Mouse (Mus musculus): Measurements from ENCODE around the gene Hmgb4. TPM values are rescaled to one million over a fixed set of nuclear protein-coding genes. Genes with fewer than 3 reads are reported as not detected.
A peak's percentile ranks its signal among the peaks of the same experiment; 100 is the strongest.

Hmgb4 gene
- not detected in 2 replicates for polyA plus RNA-seq (2016; fragmentation: Nextera tagmentation; extraction: Ambion mirVana)

DNA sequence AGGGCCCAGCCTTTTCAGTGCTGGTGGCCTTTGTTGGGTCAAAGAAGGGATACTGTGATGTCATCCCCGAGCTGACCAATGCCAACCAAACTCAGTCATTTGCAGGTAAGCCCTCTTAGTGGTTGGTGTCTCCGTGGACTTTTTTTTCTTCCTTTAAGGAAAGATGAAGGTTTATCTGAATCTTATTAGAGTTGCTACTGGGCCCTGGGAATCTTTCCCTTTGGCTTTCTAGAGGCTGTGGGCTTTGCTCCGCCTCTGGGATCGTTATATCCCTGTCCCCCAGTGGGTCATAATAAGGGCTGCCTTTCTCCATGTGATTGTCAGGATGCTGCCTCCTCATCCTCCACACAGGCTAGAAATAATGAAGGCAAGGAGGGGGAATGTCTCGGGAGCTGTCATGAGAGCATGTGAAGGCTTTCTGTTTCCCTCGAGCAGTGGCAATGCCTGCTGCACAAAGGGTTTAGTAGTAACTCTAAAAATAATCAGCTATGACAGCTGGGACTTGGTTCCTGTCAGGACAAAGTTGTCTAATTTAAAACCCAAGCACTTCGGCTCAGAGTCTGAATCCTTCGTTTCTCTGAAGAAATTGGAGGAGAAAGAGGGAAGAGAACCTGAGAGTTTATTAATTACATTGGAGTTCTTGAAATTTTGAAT is at the start of gene Hmgb4:
Gene Hmgb4 (minus strand): TSS at position 51 of the 654 bp plus-strand sequence.
- Histone ChIP-seq H3K27me3 (ENCODE audit: insufficient read depth, poor library complexity, severe bottlenecking) (no peaks in the 10 kb centered on the region), H3K27ac (no peak within 1 kb of the TSS), H3K4me1 (replicated peaks) (no peaks in the 10 kb centered on the region), H3K4me3 (no peak within 1 kb of the TSS), H3K9me3 (0 out of 2 replicates have a peak, but pooled peaks cover 2% of the 10 kb centered on the region), H3K36me3 (no peaks in the 10 kb centered on the region)
- WGBS: 76% methylated on average over 8 of the region's 8 CpGs
- DNase-seq (ENCODE audit: low spot score): no peak

DNA sequence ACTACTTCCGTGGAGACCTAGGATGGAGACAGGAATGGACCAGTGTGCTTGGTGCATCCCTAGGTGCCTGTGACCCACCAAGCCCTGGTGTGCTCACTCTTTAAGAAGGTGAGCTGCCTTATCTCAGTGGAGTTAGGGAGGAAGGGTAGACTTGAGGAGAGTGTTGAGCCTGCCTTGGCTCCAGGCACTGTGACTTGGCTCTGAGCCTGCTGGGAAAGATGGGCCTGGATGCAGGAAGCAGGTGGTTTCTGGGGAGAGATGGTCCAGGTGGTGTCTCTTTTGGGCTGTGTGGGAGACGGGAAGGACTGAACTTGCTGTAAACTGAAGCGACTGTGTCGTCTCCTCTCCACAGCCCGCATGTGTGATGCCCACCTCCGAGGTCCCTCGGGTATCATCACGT is 45.3 kb upstream of the Hmgb4 start:
- H3K27ac ChIP-seq: no peak overlapping the region
- WGBS: 87% methylated on average over 8 of the region's 8 CpGs
- no peaks in the 10 kb centered on the region for H3K9me3 ChIP-seq
- DNase-seq (ENCODE audit: low spot score): no peak
- no peaks in the 10 kb centered on the region for H3K27me3 ChIP-seq (ENCODE audit: insufficient read depth, poor library complexity, severe bottlenecking)
- no peaks in the 10 kb centered on the region for H3K4me1 ChIP-seq (replicated peaks)
- H3K4me3 ChIP-seq: no peak overlapping the region
- no peaks in the 10 kb centered on the region for H3K36me3 ChIP-seq

DNA sequence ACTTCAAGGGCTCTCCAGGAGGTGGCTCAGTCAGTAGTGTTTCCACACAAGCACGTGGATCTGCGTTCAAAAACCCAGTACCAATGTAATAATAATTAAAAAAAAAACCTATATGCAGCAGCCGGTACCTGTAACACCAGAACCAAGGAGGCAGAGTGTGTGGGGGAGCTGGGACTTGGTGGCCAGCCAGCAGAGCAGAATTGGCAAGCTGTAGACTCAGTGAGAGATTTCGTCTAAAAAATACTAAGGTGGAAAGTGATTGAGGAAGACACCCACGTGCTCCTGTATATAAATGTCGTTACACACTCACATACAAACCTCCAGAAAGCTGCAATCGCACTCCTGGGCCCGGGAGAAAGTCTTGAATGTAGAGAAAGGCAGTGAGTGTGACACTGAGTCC is 43.3 kb upstream of the Hmgb4 start:
- Histone ChIP-seq H3K4me3 (no peak overlapping the region), H3K9me3 (no peaks in the 10 kb centered on the region), H3K27me3 (ENCODE audit: insufficient read depth, poor library complexity, severe bottlenecking) (no peaks in the 10 kb centered on the region), H3K4me1 (replicated peaks) (no peaks in the 10 kb centered on the region), H3K27ac (no peak overlapping the region), H3K36me3 (no peaks in the 10 kb centered on the region)
- DNase-seq (ENCODE audit: low spot score): no peak
- 84% methylated on average over 8 of the region's 8 CpGs for WGBS

DNA sequence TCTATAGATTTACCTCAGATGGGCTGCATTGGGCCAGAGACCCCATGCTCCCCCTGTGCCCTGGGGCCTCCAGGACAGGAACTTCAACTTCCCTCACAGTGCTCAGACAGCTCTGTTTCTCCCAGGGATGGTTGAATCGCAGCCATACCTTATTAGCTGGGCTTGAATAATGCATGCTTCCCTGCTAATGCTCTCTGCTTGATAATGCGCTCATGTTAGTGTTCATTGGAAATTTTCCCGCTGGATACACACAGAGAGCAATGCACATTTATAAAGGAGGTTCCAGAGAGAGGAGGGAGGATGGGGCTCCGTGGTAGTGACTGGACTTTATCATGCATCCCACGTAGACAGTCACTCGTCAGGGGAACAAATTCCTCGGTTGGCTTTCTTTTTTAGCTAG is 27.3 kb upstream of the Hmgb4 start:
- H3K27ac ChIP-seq: no peak overlapping the region
- no peaks in the 10 kb centered on the region; the same call in 1 of the 2 replicates for H3K4me1 ChIP-seq (replicated peaks)
- no peaks in the 10 kb centered on the region for H3K9me3 ChIP-seq
- no peaks in the 10 kb centered on the region for H3K27me3 ChIP-seq (ENCODE audit: insufficient read depth, poor library complexity, severe bottlenecking)
- DNase-seq (ENCODE audit: low spot score): no peak
- no peak overlapping the region for H3K4me3 ChIP-seq
- H3K36me3 ChIP-seq: no peaks in the 10 kb centered on the region
- 79% methylated on average over 7 of the region's 7 CpGs for WGBS

DNA sequence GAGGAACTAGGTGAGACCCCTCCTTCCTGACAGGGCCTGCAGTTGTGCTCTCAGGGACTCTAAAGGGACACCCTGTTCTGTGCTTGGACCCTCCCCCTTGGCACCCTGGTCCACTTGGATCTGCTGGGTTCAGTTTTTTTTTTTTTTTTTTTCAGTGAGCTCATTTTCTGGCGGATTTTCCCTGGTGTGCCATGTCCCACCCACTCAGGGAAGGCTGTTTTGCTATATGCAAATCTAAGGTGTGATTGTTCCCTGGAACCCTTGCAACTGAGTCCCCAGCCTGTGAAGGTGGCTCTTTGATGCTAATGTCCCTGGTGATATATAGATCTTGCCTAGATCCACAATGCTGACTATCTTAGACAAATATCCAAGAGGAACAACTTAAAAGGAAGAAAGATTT is 24.3 kb upstream of the Hmgb4 start:
- Histone ChIP-seq H3K4me3 (no peak overlapping the region), H3K27me3 (ENCODE audit: insufficient read depth, poor library complexity, severe bottlenecking) (no peaks in the 10 kb centered on the region), H3K9me3 (no peaks in the 10 kb centered on the region), H3K27ac (no peak overlapping the region), H3K36me3 (no peaks in the 10 kb centered on the region), H3K4me1 (replicated peaks) (no peaks in the 10 kb centered on the region)
- WGBS: 81% methylated on average over 1 of the region's 1 CpGs
- DNase-seq (ENCODE audit: low spot score): no peak

DNA sequence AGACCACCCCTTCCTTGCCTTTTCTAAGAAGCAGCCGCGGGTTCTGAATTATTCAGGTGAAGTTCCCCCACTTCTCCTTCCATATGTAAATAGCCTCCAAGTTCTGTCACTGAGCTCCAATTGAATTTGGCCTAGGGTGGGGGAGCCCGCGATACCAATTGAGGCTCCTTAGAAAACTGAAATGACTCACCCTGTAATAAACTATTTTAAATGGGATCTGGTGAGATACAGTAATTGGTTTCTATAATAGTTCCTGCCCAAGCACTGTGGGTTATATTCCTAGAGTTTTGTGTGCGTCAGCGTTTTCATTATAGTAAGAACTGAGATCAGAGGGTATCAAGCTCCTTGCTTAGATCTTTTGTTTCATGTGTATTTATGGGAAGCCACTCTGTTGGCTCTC is 14.8 kb upstream of the Hmgb4 start:
- no peak overlapping the region for H3K4me3 ChIP-seq
- no peaks in the 10 kb centered on the region for H3K27me3 ChIP-seq (ENCODE audit: insufficient read depth, poor library complexity, severe bottlenecking)
- no peaks in the 10 kb centered on the region for H3K36me3 ChIP-seq
- H3K4me1 ChIP-seq (replicated peaks): no peaks in the 10 kb centered on the region
- H3K27ac ChIP-seq: no peak overlapping the region
- WGBS: 80% methylated on average over 6 of the region's 6 CpGs
- no peak for DNase-seq (ENCODE audit: low spot score)
- no peaks in the 10 kb centered on the region for H3K9me3 ChIP-seq

DNA sequence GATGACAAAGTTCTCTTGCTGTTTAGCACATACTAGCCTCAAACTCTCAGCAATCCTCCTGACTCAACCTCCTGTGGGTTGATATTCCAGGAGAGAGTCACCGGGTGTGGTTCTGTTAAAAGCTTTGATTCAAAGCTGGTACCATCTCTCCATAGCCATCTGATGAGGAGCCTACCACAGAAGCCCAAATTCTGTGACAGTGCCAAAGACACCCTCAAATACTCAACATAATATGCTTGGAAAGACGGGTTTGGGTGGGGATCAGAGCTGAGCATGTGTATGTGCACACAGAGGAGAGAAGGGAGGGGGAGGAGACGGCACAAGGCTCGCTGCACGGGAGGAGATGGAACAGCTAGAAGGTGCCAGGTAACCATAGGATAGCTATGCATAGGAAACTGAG is 14.4 kb upstream of the Hmgb4 start:
- H3K27me3 ChIP-seq (ENCODE audit: insufficient read depth, poor library complexity, severe bottlenecking): no peaks in the 10 kb centered on the region
- H3K9me3 ChIP-seq: no peaks in the 10 kb centered on the region
- no peaks in the 10 kb centered on the region for H3K4me1 ChIP-seq (replicated peaks)
- 85% methylated on average over 5 of the region's 5 CpGs for WGBS
- no peaks in the 10 kb centered on the region for H3K36me3 ChIP-seq
- no peak overlapping the region for H3K4me3 ChIP-seq
- H3K27ac ChIP-seq: no peak overlapping the region
- DNase-seq (ENCODE audit: low spot score): no peak

DNA sequence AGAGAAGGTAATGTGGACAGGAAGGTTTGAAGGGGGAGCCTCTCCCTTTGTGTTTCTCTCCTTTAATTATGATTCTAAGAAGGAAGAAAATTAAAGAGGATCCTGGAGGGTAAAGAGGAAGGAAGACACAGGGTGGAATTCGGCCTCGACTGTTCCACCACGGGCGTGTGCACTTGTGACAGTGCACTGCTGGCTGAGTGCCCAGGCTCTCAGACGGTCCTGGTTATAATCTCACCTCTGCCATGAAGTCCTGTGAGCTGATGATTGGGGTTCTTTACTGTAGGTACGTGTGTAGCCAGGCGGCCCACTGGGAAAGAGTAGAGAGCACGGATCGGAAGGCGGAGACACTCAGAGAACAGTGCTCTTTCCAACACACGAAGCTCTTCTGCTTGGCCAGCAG is 12.4 kb upstream of the Hmgb4 start:
- Histone ChIP-seq H3K4me3 (no peak overlapping the region), H3K9me3 (no peaks in the 10 kb centered on the region), H3K4me1 (replicated peaks) (peaks cover 5% of the 10 kb centered on the region; the same call in 1 of the 2 replicates), H3K27ac (no peak overlapping the region), H3K27me3 (ENCODE audit: insufficient read depth, poor library complexity, severe bottlenecking) (no peaks in the 10 kb centered on the region), H3K36me3 (no peaks in the 10 kb centered on the region)
- DNase-seq (ENCODE audit: low spot score): no peak
- whole genome bisulfite sequencing: 84% methylated on average over 11 of the region's 11 CpGs

DNA sequence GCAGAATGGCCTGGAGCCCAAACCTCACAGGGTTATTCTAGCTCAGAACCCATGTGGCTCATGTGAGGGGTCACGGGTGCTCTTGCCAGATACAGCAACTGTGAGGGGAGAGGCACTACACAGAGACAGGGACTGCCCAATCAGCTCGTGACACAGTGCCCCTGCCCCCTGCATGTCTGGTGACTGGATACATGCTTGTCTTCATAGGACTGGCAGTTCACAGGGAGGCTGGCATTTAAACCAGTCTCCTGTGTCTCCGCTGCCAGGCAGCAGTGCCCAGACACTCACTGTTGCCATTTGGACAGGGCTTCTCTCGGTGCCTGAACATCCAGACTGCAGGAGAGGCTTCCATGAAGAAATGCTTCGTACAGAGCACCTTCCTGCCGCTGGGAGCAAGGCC is 11.7 kb upstream of the Hmgb4 start:
- Histone ChIP-seq H3K27me3 (ENCODE audit: insufficient read depth, poor library complexity, severe bottlenecking) (no peaks in the 10 kb centered on the region), H3K9me3 (no peaks in the 10 kb centered on the region), H3K4me3 (no peak overlapping the region), H3K27ac (0 out of 2 replicates have a peak overlapping the region, but pooled peaks have one; percentile 12), H3K4me1 (replicated peaks) (peaks cover 5% of the 10 kb centered on the region; the same call in 1 of the 2 replicates), H3K36me3 (no peaks in the 10 kb centered on the region)
- whole genome bisulfite sequencing: 73% methylated on average over 6 of the region's 6 CpGs
- no peak for DNase-seq (ENCODE audit: low spot score)

DNA sequence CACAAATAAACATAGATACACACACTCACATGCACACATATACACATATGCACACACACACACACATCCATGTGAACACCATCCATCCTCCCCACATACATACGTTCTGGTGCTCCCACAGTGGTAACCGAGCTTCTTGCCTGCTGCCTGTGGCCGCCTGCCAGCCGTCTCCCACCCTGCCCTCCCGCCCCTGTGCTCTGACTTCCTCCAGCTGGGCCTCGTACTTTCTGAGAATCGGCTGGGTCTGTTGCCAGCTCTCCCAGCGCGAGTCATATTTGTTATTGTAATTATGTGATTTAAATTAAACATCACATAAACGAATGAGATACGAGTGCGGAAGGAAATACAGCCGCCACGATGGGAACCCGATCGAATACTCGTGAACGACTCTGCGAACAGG is 10.2 kb upstream of the Hmgb4 start:
- peaks cover 5% of the 10 kb centered on the region; the same call in 1 of the 2 replicates for H3K4me1 ChIP-seq (replicated peaks)
- DNase-seq (ENCODE audit: low spot score): no peak

DNA sequence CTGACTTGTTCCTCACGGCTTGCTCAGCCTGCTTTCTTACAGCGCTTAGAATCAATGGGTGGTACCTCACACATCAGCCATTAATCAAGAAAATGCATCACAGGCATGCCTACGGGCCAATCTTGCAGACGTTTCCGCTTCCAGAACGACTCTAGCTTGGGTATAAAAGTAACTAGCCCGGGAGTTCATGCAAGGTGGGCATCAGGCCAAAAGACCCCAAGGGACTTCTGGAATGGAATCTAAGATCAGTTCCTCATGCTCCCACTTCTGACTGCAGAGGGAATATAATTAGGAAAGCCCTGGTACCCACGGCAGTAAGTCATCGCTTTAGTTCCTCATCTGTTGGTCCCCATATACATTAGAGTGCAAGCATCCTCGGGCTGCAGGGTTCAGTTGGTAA is 9.4 kb upstream of the Hmgb4 start:
- DNase-seq (ENCODE audit: low spot score): no peak
- Histone ChIP-seq H3K4me3 (no peak overlapping the region), H3K9me3 (0 out of 2 replicates have a peak, but pooled peaks cover 3% of the 10 kb centered on the region), H3K27ac (no peak overlapping the region), H3K27me3 (ENCODE audit: insufficient read depth, poor library complexity, severe bottlenecking) (no peaks in the 10 kb centered on the region), H3K4me1 (replicated peaks) (peaks cover 5% of the 10 kb centered on the region; the same call in 1 of the 2 replicates), H3K36me3 (no peaks in the 10 kb centered on the region)
- WGBS: 86% methylated on average over 10 of the region's 10 CpGs

More for the DNA sequence above, 10.2 kb upstream of the Hmgb4 start:
- H3K4me3 ChIP-seq: no peak overlapping the region
- no peak overlapping the region for H3K27ac ChIP-seq
- WGBS: 88% methylated on average over 19 of the region's 19 CpGs
- 0 out of 2 replicates have a peak, but pooled peaks cover 3% of the 10 kb centered on the region for H3K9me3 ChIP-seq
- no peaks in the 10 kb centered on the region for H3K36me3 ChIP-seq
- no peaks in the 10 kb centered on the region for H3K27me3 ChIP-seq (ENCODE audit: insufficient read depth, poor library complexity, severe bottlenecking)

DNA sequence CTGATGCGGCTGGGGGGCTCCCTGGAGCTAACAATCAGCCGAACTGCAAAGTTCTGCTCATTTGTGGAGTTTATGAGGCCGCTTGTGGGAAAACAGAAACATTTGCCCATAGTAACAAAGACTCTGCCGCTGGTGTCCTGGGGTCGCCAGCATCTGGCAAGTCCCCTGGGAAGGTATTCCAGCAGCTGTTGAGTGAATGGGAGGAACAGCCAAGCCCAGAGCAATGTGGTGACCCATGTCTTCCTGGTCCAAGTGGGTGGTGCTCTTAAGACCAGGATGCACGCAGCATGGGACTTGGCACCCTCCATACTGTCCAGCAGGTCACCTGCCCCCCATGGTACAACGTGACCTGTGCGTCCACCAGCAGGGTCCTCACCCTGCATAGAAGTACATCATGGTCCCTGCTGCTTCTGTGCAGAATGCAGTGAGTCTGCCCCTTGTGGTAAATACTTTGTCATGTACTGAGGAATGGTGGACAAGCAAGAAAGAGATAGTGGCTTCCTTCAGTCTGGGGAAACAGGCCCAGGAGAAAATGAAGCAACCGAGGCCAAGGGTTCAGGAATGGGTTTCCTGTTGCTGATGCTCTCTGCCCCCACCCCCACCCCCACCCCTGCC is 8.6 kb upstream of the Hmgb4 start:
- H3K27ac ChIP-seq: no peak overlapping the region
- no peaks in the 10 kb centered on the region for H3K27me3 ChIP-seq (ENCODE audit: insufficient read depth, poor library complexity, severe bottlenecking)
- no peak for DNase-seq (ENCODE audit: low spot score)
- 0 out of 2 replicates have a peak, but pooled peaks cover 3% of the 10 kb centered on the region for H3K9me3 ChIP-seq
- no peak overlapping the region for H3K4me3 ChIP-seq
- H3K36me3 ChIP-seq: no peaks in the 10 kb centered on the region
- peaks cover 5% of the 10 kb centered on the region; the same call in 1 of the 2 replicates for H3K4me1 ChIP-seq (replicated peaks)
- WGBS: 84% methylated on average over 9 of the region's 9 CpGs

DNA sequence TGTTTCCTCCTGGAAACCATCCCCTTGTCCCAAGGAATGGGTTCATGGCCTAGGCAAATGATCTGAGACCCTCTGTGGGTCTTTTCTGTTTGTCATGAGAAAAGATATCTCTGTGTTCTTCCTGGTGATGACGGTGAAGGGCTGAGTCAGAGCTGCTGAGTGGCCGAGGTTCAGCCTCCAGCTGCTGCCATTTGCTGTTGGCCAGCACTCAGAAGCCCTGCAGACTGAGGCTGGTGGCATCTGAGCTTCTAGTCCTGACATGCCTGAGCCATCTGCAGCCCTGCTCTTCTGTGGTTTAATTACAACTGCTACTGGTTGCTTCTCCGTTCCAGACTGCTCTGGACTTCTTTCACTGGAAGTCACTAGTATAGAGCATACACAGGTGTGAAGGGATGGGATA is 4.6 kb upstream of the Hmgb4 start:
- Histone ChIP-seq H3K27ac (no peak overlapping the region), H3K27me3 (ENCODE audit: insufficient read depth, poor library complexity, severe bottlenecking) (no peaks in the 10 kb centered on the region), H3K9me3 (0 out of 2 replicates have a peak, but pooled peaks cover 3% of the 10 kb centered on the region), H3K4me1 (replicated peaks) (peaks cover 5% of the 10 kb centered on the region; the same call in 1 of the 2 replicates), H3K36me3 (no peaks in the 10 kb centered on the region), H3K4me3 (no peak overlapping the region)
- 75% methylated on average over 3 of the region's 3 CpGs for WGBS
- DNase-seq (ENCODE audit: low spot score): no peak
